Comparison of ENCODE assay signal across 18 mouse cellular contexts in the genomic region with DNA sequence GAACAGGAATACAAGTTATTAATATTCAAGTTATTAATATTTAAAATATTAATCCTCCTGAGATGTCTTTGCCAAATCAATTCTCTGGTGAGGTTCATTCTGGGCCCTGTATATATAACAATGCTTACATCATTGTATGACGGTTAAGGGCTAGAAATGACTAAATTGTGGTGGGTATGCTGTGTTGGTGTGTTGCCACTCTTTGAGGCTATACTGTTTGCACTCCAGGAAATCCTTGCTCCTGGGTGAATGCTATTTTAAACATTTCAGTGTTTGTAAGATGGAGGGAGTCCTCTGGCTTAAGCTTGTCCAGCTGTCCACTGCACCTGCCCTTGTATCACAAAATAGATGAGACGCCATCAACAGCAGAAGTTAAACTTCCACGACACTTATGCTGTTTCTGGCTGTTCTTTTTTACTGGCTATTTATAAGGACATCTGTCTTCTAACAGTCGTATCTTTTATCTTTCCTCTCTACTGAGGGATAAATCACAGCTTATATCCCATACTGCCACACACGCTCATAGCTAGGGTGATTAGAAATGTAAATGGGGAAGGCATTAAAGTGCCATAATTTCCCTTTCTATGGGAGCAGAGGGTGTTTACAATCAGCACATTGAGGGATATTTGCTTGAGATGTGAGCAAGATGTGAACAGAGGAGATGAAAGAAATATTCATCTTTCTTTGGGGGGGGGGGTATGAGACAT. TPM values are rescaled to one million over a fixed set of nuclear protein-coding genes. Genes with fewer than 3 reads are reported as not detected.
A peak's percentile ranks its signal among the peaks of the same experiment; 100 is the strongest.
DNase-seq lines count a peak whose midpoint lies in the region; ATAC-seq and TF ChIP-seq lines count a peak whose summit lies in the region.
"Had no signal": no experiment of that assay in that cellular context is flagged by ENCODE, and none has a peak within 500 bp of the region (broad histone marks: within the 10 kb centered on the region; RNA-seq: fewer than 3 reads in every experiment).

No protein-coding gene starts in this region.

- peaks cover 7% of the 10 kb centered on the region for H3K4me1 ChIP-seq in midbrain, embryonic 11.5 days (ENCODE audit: control insufficient read depth, insufficient read depth, low read length)
- peaks cover 2% of the 10 kb centered on the region; the same call in 1 of the 2 replicates for H3K4me1 ChIP-seq in midbrain, embryonic 16.5 days (ENCODE audit: control insufficient read depth, insufficient read depth, low read length)
- peaks cover 19% of the 10 kb centered on the region for H3K4me1 ChIP-seq in forebrain, embryonic 16.5 days (replicated peaks; ENCODE audit: control insufficient read depth, insufficient read depth, low read length)
- H3K4me1 ChIP-seq in limb, embryonic 10.5 days, result peaks cover 69% of the 10 kb centered on the region
- peaks cover 6% of the 10 kb centered on the region for H3K4me1 ChIP-seq in neural tube, embryonic 15.5 days
- no peaks in the 10 kb centered on the region; the same call in 1 of the 2 replicates for H3K4me1 ChIP-seq in heart, adult 2 months (ENCODE audit: control insufficient read depth, insufficient read depth, low read length)

- H3K4me3 ChIP-seq in midbrain, embryonic 11.5 days (ENCODE audit: low read depth, low read length), result no peak overlapping the region
- H3K4me3 ChIP-seq in midbrain, embryonic 16.5 days (ENCODE audit: low read depth, low read length), result no peak overlapping the region
- no peak overlapping the region for H3K4me3 ChIP-seq in forebrain, embryonic 16.5 days (replicated peaks; ENCODE audit: low read length)
- no peak overlapping the region for H3K4me3 ChIP-seq in limb, embryonic 10.5 days
- no peak overlapping the region for H3K4me3 ChIP-seq in neural tube, embryonic 15.5 days (replicated peaks)
- H3K4me3 ChIP-seq in heart, adult 2 months, result no peak overlapping the region
- H3K4me3 ChIP-seq: embryonic facial prominence, embryonic 15.5 days; heart, embryonic 12.5 days; layer of hippocampus, adult 2 months had no signal

- H3K27me3 ChIP-seq in midbrain, embryonic 11.5 days (ENCODE audit: control insufficient read depth, insufficient read depth, low read length), result no peaks in the 10 kb centered on the region
- no peaks in the 10 kb centered on the region for H3K27me3 ChIP-seq in midbrain, embryonic 16.5 days (ENCODE audit: control insufficient read depth, insufficient read depth, low read depth, low read length)
- H3K27me3 ChIP-seq in forebrain, embryonic 16.5 days (replicated peaks; ENCODE audit: control insufficient read depth, insufficient read depth, low read length), result no peaks in the 10 kb centered on the region
- no peaks in the 10 kb centered on the region for H3K27me3 ChIP-seq in limb, embryonic 10.5 days (ENCODE audit: low read depth, poor library complexity, severe bottlenecking)
- H3K27me3 ChIP-seq in neural tube, embryonic 15.5 days (replicated peaks), result no peaks in the 10 kb centered on the region
- H3K27me3 ChIP-seq in heart, adult 2 months (ENCODE audit: control insufficient read depth, insufficient read depth, low read length), result no peaks in the 10 kb centered on the region
- H3K27me3 ChIP-seq: embryonic facial prominence, embryonic 15.5 days; heart, embryonic 12.5 days had no signal

- DNase-seq in midbrain, embryonic 11.5 days (ENCODE audit: low spot score, missing footprints), result no peak
- no peak for DNase-seq in limb, embryonic 10.5 days (ENCODE audit: low spot score)
- DNase-seq in heart, adult 2 months, result no peak
- DNase-seq in embryo, embryonic 10 days (ENCODE audit: low spot score), result no peak
- DNase-seq: adrenal gland, adult 2 months; cerebellum, adult 18-20 months; gastrocnemius, postnatal 14 days; liver; lung, adult 18-20 months; right cerebral cortex, postnatal 4 days had no signal

- no peak overlapping the region for H3K27ac ChIP-seq in midbrain, embryonic 11.5 days (ENCODE audit: low read depth, low read length)
- H3K27ac ChIP-seq in midbrain, embryonic 16.5 days (ENCODE audit: low read length), result no peak overlapping the region
- H3K27ac ChIP-seq in forebrain, embryonic 16.5 days (ENCODE audit: low read length), result no peak overlapping the region
- 0 out of 2 replicates have a peak overlapping the region, but pooled peaks have one; percentile 38 for H3K27ac ChIP-seq in limb, embryonic 10.5 days
- H3K27ac ChIP-seq in neural tube, embryonic 15.5 days (replicated peaks), result no peak overlapping the region
- H3K27ac ChIP-seq in heart, adult 2 months, result no peak overlapping the region
- H3K27ac ChIP-seq: embryonic facial prominence, embryonic 15.5 days; layer of hippocampus, adult 2 months had no signal

- no peaks in the 10 kb centered on the region for H3K36me3 ChIP-seq in midbrain, embryonic 11.5 days (ENCODE audit: control insufficient read depth, insufficient read depth, low read length)
- H3K36me3 ChIP-seq in midbrain, embryonic 16.5 days (ENCODE audit: control insufficient read depth, insufficient read depth, low read length), result no peaks in the 10 kb centered on the region
- H3K36me3 ChIP-seq in forebrain, embryonic 16.5 days (ENCODE audit: control insufficient read depth, insufficient read depth), result no peaks in the 10 kb centered on the region
- H3K36me3 ChIP-seq in limb, embryonic 10.5 days, result peaks cover 4% of the 10 kb centered on the region; the same call in 1 of the 2 replicates
- no peaks in the 10 kb centered on the region for H3K36me3 ChIP-seq in neural tube, embryonic 15.5 days
- H3K36me3 ChIP-seq in heart, adult 2 months (ENCODE audit: control insufficient read depth, insufficient read depth, low read length), result no peaks in the 10 kb centered on the region
- H3K36me3 ChIP-seq: embryonic facial prominence, embryonic 15.5 days; G1E; heart, embryonic 12.5 days had no signal

- WGBS in midbrain, embryonic 11.5 days, result 68% methylated on average over 5 of the region's 5 CpGs
- WGBS in midbrain, embryonic 16.5 days, result 41% methylated on average over 5 of the region's 5 CpGs
- WGBS in forebrain, embryonic 16.5 days, result 37% methylated on average over 5 of the region's 5 CpGs
- WGBS in limb, embryonic 10.5 days, result 62% methylated on average over 5 of the region's 5 CpGs
- 22% methylated on average over 5 of the region's 5 CpGs for WGBS in neural tube, embryonic 15.5 days
- WGBS in heart, adult 2 months, result 77% methylated on average over 5 of the region's 5 CpGs

- no peak for TF ChIP-seq CTCF in heart, adult 2 months (IDR thresholded peaks at IDR 0.05)

- H3K9ac ChIP-seq in midbrain, embryonic 11.5 days (ENCODE audit: low read length), result no peak overlapping the region
- no peak overlapping the region for H3K9ac ChIP-seq in midbrain, embryonic 16.5 days (ENCODE audit: low read depth, low read length)
- H3K9ac ChIP-seq in forebrain, embryonic 16.5 days (replicated peaks; ENCODE audit: low read depth, low read length), result no peak overlapping the region
- no peak overlapping the region for H3K9ac ChIP-seq in neural tube, embryonic 15.5 days (replicated peaks)
- H3K9ac ChIP-seq in heart, adult 2 months (ENCODE audit: low read depth, low read length), result no peak overlapping the region
- H3K9ac ChIP-seq: embryonic facial prominence, embryonic 15.5 days; heart, embryonic 12.5 days had no signal

- TF ChIP-seq EP300 in heart, adult 2 months (IDR thresholded peaks at IDR 0.05; ENCODE audit: insufficient read depth, low read depth, low read length), result no peak

- intact Hi-C loops in heart, adult 2 months (cut with DNase I), result no loop called here

- no peak for TF ChIP-seq POLR2A in heart, adult 2 months (IDR thresholded peaks at IDR 0.05; ENCODE audit: insufficient read depth, low read depth, low read length)

- no peaks in the 10 kb centered on the region for H3K9me3 ChIP-seq in midbrain, embryonic 11.5 days (ENCODE audit: control insufficient read depth, low read length)
- H3K9me3 ChIP-seq in midbrain, embryonic 16.5 days (replicated peaks; ENCODE audit: control insufficient read depth, low read length, poor library complexity, severe bottlenecking), result no peaks in the 10 kb centered on the region
- H3K9me3 ChIP-seq in forebrain, embryonic 16.5 days (ENCODE audit: control insufficient read depth, low read length), result no peaks in the 10 kb centered on the region
- H3K9me3 ChIP-seq in limb, embryonic 10.5 days (replicated peaks), result no peaks in the 10 kb centered on the region
- no peaks in the 10 kb centered on the region for H3K9me3 ChIP-seq in neural tube, embryonic 15.5 days (replicated peaks)
- H3K9me3 ChIP-seq: embryonic facial prominence, embryonic 15.5 days; G1E; heart, embryonic 12.5 days had no signal

- peak; percentile 54 for ATAC-seq in midbrain, embryonic 11.5 days (ENCODE audit: low FRiP score)
- ATAC-seq in midbrain, embryonic 16.5 days, result no peak
- ATAC-seq in forebrain, embryonic 16.5 days, result peak; percentile 58
- ATAC-seq in neural tube, embryonic 15.5 days (ENCODE audit: low FRiP score), result 0 out of 2 replicates have a peak, but pooled peaks have one; percentile 57

- H3K4me2 ChIP-seq in midbrain, embryonic 11.5 days, result no peak overlapping the region
- no peak overlapping the region for H3K4me2 ChIP-seq in midbrain, embryonic 16.5 days (ENCODE audit: low read length)
- H3K4me2 ChIP-seq in forebrain, embryonic 16.5 days (ENCODE audit: low read length), result no peak overlapping the region
- H3K4me2 ChIP-seq in neural tube, embryonic 15.5 days, result no peak overlapping the region
- H3K4me2 ChIP-seq: embryonic facial prominence, embryonic 15.5 days; heart, embryonic 12.5 days had no signal

- no peaks in the 10 kb centered on the region for H3K79me2 ChIP-seq in heart, adult 2 months (replicated peaks; ENCODE audit: control insufficient read depth, insufficient read depth, low read length)

RNA-seq across cellular contexts. Expression of gene Pdgfc, which starts 9.3 kb away (rescaled TPM):
- 7.1 and 7.2 TPM in 2 replicates for polyA plus RNA-seq in midbrain, embryonic 11.5 days (2014; fragmentation: Nextera tagmentation; extraction: Ambion mirVana)
- 3.7 and 3.9 TPM in 2 replicates for polyA plus RNA-seq in midbrain, embryonic 16.5 days (2015; fragmentation: Nextera tagmentation; extraction: Ambion mirVana)
- 6.2 and 8.1 TPM in 2 replicates for polyA plus RNA-seq in forebrain, embryonic 16.5 days (2015; fragmentation: Nextera tagmentation; extraction: Ambion mirVana)
- 47.0 and 58.8 TPM in 2 replicates for polyA plus RNA-seq in limb, embryonic 10.5 days (2016; fragmentation: Nextera tagmentation; extraction: Ambion mirVana)
- polyA plus RNA-seq in neural tube, embryonic 15.5 days (2015; fragmentation: Nextera tagmentation; extraction: Ambion mirVana), result 4.2 and 5.8 TPM in 2 replicates
- total RNA-seq in heart, adult 2 months (2021), result 1 to 10 TPM; 2.8 to 3.0 TPM
- 1.5 and 1.8 TPM in 2 replicates for polyA plus RNA-seq in heart, adult 2 months (2012; rRNA removed)
- total RNA-seq: hematopoietic stem cell, adult 5-6 weeks had no signal
- polyA plus RNA-seq: G1E had no signal
